Mouse (Mus musculus): ENCODE measurements around the gene Cldn2. TPM values are rescaled to one million over a fixed set of nuclear protein-coding genes. Genes with fewer than 3 reads are reported as not detected.
A peak's percentile ranks its signal among the peaks of the same experiment; 100 is the strongest.
"Not testable (repeated sequence)": the region's sequence is repeated elsewhere in the genome, so short reads cannot be mapped to it uniquely, and the experiment has no call there.

Cldn2 gene
- total RNA-seq (2015; ENCODE audit: low replicate concordance) (not detected in 2 replicates), total RNA-seq (2017; ENCODE audit: low replicate concordance) (not detected in 2 replicates)

GRCm38 (mm10) chrX:139800406-139800878 is at the start of gene Cldn2:
Cldn2 (plus strand) TSS chrX:139800828.
- no peak for ATAC-seq (replicated peaks; ENCODE audit: low FRiP score, poor library complexity, severe bottlenecking)

- no peak for ATAC-seq (replicated peaks; ENCODE audit: low FRiP score, poor library complexity, severe bottlenecking)
These were observed 48.8 kb upstream of the Cldn2 start for GRCm38 (mm10) chrX:139751855-139752254.

GRCm38 (mm10) chrX:139758634-139759033 is 42.0 kb upstream of the Cldn2 start:
- not testable (repeated sequence) for ATAC-seq (replicated peaks; ENCODE audit: low FRiP score, poor library complexity, severe bottlenecking)

- ATAC-seq (replicated peaks; ENCODE audit: low FRiP score, poor library complexity, severe bottlenecking), result no peak
These were observed 38.1 kb upstream of the Cldn2 start for GRCm38 (mm10) chrX:139762546-139762945.

GRCm38 (mm10) chrX:139769975-139770637 is 30.5 kb upstream of the Cldn2 start:
- ATAC-seq (replicated peaks; ENCODE audit: low FRiP score, poor library complexity, severe bottlenecking), result no peak

GRCm38 (mm10) chrX:139774309-139775083 is 26.1 kb upstream of the Cldn2 start:
- ATAC-seq (replicated peaks; ENCODE audit: low FRiP score, poor library complexity, severe bottlenecking), result peak; percentile 67

- 0 out of 2 replicates have a peak, but pooled peaks have one; percentile 34 for ATAC-seq (replicated peaks; ENCODE audit: low FRiP score, poor library complexity, severe bottlenecking)
These were observed 25.5 kb upstream of the Cldn2 start for GRCm38 (mm10) chrX:139775084-139775612.

GRCm38 (mm10) chrX:139777357-139777756 is 23.3 kb upstream of the Cldn2 start:
- ATAC-seq (replicated peaks; ENCODE audit: low FRiP score, poor library complexity, severe bottlenecking), result no peak

- no peak for ATAC-seq (replicated peaks; ENCODE audit: low FRiP score, poor library complexity, severe bottlenecking)
These were observed 21.7 kb upstream of the Cldn2 start for GRCm38 (mm10) chrX:139778886-139779285.

- ATAC-seq (replicated peaks; ENCODE audit: low FRiP score, poor library complexity, severe bottlenecking), result no peak
These were observed 21.2 kb upstream of the Cldn2 start for GRCm38 (mm10) chrX:139779401-139779800.

GRCm38 (mm10) chrX:139780988-139781387 is 19.6 kb upstream of the Cldn2 start:
- ATAC-seq (replicated peaks; ENCODE audit: low FRiP score, poor library complexity, severe bottlenecking), result no peak

- no peak for ATAC-seq (replicated peaks; ENCODE audit: low FRiP score, poor library complexity, severe bottlenecking)
These were observed 19.1 kb upstream of the Cldn2 start for GRCm38 (mm10) chrX:139781563-139781962.

- ATAC-seq (replicated peaks; ENCODE audit: low FRiP score, poor library complexity, severe bottlenecking), result no peak
These were observed 18.2 kb upstream of the Cldn2 start, which contains the start of gene Ripply1 for GRCm38 (mm10) chrX:139782278-139783044. Ripply1 (minus strand) TSS chrX:139782353.

- ATAC-seq (replicated peaks; ENCODE audit: low FRiP score, poor library complexity, severe bottlenecking), result no peak
These were observed 17.6 kb upstream of the Cldn2 start for GRCm38 (mm10) chrX:139783045-139783422.

- no peak for ATAC-seq (replicated peaks; ENCODE audit: low FRiP score, poor library complexity, severe bottlenecking)
These were observed 14.9 kb upstream of the Cldn2 start for GRCm38 (mm10) chrX:139785764-139786163.

- ATAC-seq (replicated peaks; ENCODE audit: low FRiP score, poor library complexity, severe bottlenecking), result no peak
These were observed 6.4 kb upstream of the Cldn2 start for GRCm38 (mm10) chrX:139794072-139794845.

GRCm38 (mm10) chrX:139796037-139796436 is 4.6 kb upstream of the Cldn2 start:
- no peak for ATAC-seq (replicated peaks; ENCODE audit: low FRiP score, poor library complexity, severe bottlenecking)

- ATAC-seq (replicated peaks; ENCODE audit: low FRiP score, poor library complexity, severe bottlenecking), result no peak
These were observed 2.8 kb upstream of the Cldn2 start for GRCm38 (mm10) chrX:139797875-139798274.

GRCm38 (mm10) chrX:139799953-139800352 is 675 bp upstream of the Cldn2 start:
- no peak for ATAC-seq (replicated peaks; ENCODE audit: low FRiP score, poor library complexity, severe bottlenecking)

Measured in erythroid progenitor cell, adult 5-6 weeks (primary cell).